Mouse (Mus musculus): ENCODE data around the gene Rps28.

GRCm38 (mm10) chr17:33783408-33783807 is 41.0 kb downstream of the Rps28 start:
- no peak for TF ChIP-seq CTCF (IDR thresholded peaks at IDR 0.05; ENCODE audit: extremely low read depth, insufficient read length, insufficient replicate concordance, low read depth, low read length)
- TF ChIP-seq POLR2A (IDR thresholded peaks at IDR 0.05; ENCODE audit: low read depth, low read length) = no peak

Data from small intestine, adult 2 months (tissue).